Mouse (Mus musculus): ENCODE measurements around the gene Mthfd2.

DNA sequence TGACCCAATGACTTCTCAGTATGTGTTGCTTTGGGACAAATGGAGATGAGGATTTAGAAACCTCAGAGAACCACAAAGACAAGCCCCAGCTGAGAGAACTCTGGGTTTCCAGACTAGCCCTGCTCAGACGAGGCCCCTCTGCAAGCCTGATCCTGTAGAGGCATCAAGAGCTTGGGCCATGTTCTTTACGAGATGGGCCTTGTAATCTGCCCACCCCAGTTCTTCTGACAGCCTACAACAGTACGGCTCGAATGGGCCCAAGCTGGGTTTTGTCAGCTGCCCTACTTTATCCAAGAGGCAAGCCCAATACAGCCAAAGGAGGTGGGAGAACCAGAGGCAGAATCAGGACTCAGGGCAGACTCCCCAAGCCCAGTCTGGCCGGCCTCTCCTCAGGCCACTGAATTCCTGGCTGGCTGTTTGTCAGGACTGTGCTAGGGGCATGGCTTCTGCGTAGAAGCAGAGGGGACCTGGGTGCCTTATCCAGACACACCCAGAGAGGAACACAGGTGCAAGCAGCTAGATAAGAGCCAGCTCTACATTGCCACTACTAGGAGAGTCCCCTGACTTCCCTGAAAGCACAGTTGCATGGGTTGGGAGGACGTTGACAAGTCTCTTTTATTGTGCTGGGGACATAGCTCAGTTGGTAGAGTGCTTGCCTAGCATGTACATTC lies 25.9 kb upstream of the Mthfd2 start:
- no peak for TF ChIP-seq CTCF (IDR thresholded peaks at IDR 0.05; ENCODE audit: insufficient read depth, low read length)
- TF ChIP-seq POLR2A (IDR thresholded peaks at IDR 0.05; ENCODE audit: borderline replicate concordance, extremely low read depth, low read depth, low read length), result no peak

All from lung, adult 2 months (tissue).